Mouse (Mus musculus) lung, postnatal 0 days (tissue): Measurements from ENCODE around the gene C1qtnf1. TPM values are rescaled to one million over a fixed set of nuclear protein-coding genes. Genes with fewer than 3 reads are reported as not detected.

Experiments
- ATAC-seq: fragments of 200-750 bp; cut with Nextera tagmentation; 2 replicates; pipeline ENCODE4 v1.8.0; 2017; ENCODE audit warnings: moderate library complexity
- DNase-seq: peaks from one replicate; pipeline ENCODE4 v3.0.0-alpha.2; 2016; ENCODE audit warnings: low spot score
- H3K27ac ChIP-seq: fragments of 300-500 bp; sonication (generic); 2 replicates; pipeline ENCODE4 v1.5.1; 2014; ENCODE audit warnings: antibody characterized with exemption, mild to moderate bottlenecking, low read length, mixed read lengths
- H3K27me3 ChIP-seq: fragments of 300-500 bp; sonication (generic); replicated peaks from 2 replicates; pipeline ENCODE4 v1.6.1; 2014; ENCODE audit warnings: low read length, mixed read lengths; ENCODE audit not compliant: insufficient read depth
- H3K36me3 ChIP-seq: fragments of 300-500 bp; sonication (generic); 2 replicates; pipeline ENCODE4 v1.6.1; 2014; ENCODE audit warnings: low read length, mixed read lengths; ENCODE audit not compliant: insufficient read depth
- H3K4me1 ChIP-seq: fragments of 300-500 bp; sonication (generic); 2 replicates; pipeline ENCODE4 v1.6.1; 2014; ENCODE audit warnings: antibody characterized with exemption, low read depth, low read length, mixed read lengths; ENCODE audit not compliant: insufficient read depth
- H3K4me2 ChIP-seq: fragments of 300-500 bp; sonication (generic); replicated peaks from 2 replicates; pipeline ENCODE4 v1.6.1; 2014; ENCODE audit warnings: low read depth, mild to moderate bottlenecking, low read length, moderate library complexity, mixed read lengths
- H3K4me3 ChIP-seq: fragments of 300-500 bp; sonication (generic); 2 replicates; pipeline ENCODE4 v1.5.1; 2014; ENCODE audit warnings: low read depth, low read length
- H3K9ac ChIP-seq: fragments of 300-500 bp; sonication (generic); replicated peaks from 2 replicates; pipeline ENCODE4 v1.6.1; 2014; ENCODE audit warnings: low read depth, mild to moderate bottlenecking
- H3K9me3 ChIP-seq: fragments of 300-500 bp; sonication (generic); 2 replicates; pipeline ENCODE4 v1.6.1; 2016; ENCODE audit warnings: low read length, mixed read lengths
- CTCF ChIP-seq: IDR thresholded peaks from 2 replicates; pipeline ENCODE4 v1.5.1; 2016; ENCODE audit warnings: antibody characterized with exemption, mild to moderate bottlenecking
- EP300 ChIP-seq: IDR thresholded peaks from 2 replicates; pipeline ENCODE4 v1.6.1; 2016; ENCODE audit warnings: antibody characterized with exemption, mild to moderate bottlenecking, control low read depth
- WGBS: fragments of 180-500 bp; shearing (Covaris S2); extraction: QIAGEN DNeasy Blood & Tissue Kit; methylation state at CpG from one replicate; pipeline ENCODE4 v1.1.7; 2014; 5-methylcytosine and 5-hydroxymethylcytosine counted together
- polyA plus RNA-seq: library from polyadenylated mRNA; unstranded; fragments of >200 nt; fragmentation: Nextera tagmentation; extraction: Ambion mirVana; gene quantifications from 2 replicates; pipeline ENCODE4 v1.2.1, GENCODE M21; 2015

The C1qtnf1 gene
- polyA plus RNA-seq, 1 experiment from 2014 or later: 9.1 TPM

GRCm38 (mm10) chr11:118436471-118436935 is 8.5 kb downstream of the C1qtnf1 start:
- no peak overlapping the region for H3K4me3 ChIP-seq
- H3K27ac ChIP-seq: no peak overlapping the region
- 16% methylated on average over 6 of the region's 6 CpGs for WGBS
- DNase-seq: peak; percentile 43
- ATAC-seq: no peak
- H3K27me3 ChIP-seq: no peaks in the 10 kb centered on the region
- H3K9me3 ChIP-seq: no peaks in the 10 kb centered on the region
- H3K4me2 ChIP-seq: no peak overlapping the region
- TF ChIP-seq CTCF (peak; percentile 57), EP300 (no peak)
- peaks cover 20% of the 10 kb centered on the region for H3K4me1 ChIP-seq
- no peak overlapping the region for H3K9ac ChIP-seq
- no peaks in the 10 kb centered on the region for H3K36me3 ChIP-seq

- H3K27ac ChIP-seq: peak overlapping the region; percentile 81
- TF ChIP-seq EP300: peak; percentile 87
- no peak for TF ChIP-seq CTCF
- H3K4me1 ChIP-seq: peaks cover 11% of the 10 kb centered on the region; the same call in 1 of the 2 replicates
- H3K36me3 ChIP-seq: no peaks in the 10 kb centered on the region
- no peaks in the 10 kb centered on the region for H3K27me3 ChIP-seq
- H3K4me2 ChIP-seq: no peak overlapping the region
- no peaks in the 10 kb centered on the region for H3K9me3 ChIP-seq
- peak; percentile 79 for ATAC-seq
- H3K4me3 ChIP-seq: no peak overlapping the region
- H3K9ac ChIP-seq: no peak overlapping the region
- 21% methylated on average over 11 of the region's 11 CpGs for WGBS
- DNase-seq: peak; percentile 77
These were observed 10.8 kb downstream of the C1qtnf1 start for GRCm38 (mm10) chr11:118438665-118439414.

GRCm38 (mm10) chr11:118442691-118443090 is 14.7 kb downstream of the C1qtnf1 start:
- DNase-seq: no peak
- H3K4me3 ChIP-seq: no peak overlapping the region
- WGBS: 43% methylated on average over 13 of the region's 13 CpGs
- H3K9me3 ChIP-seq: no peaks in the 10 kb centered on the region
- H3K4me1 ChIP-seq: peaks cover 11% of the 10 kb centered on the region; the same call in 1 of the 2 replicates
- no peak overlapping the region for H3K27ac ChIP-seq
- no peaks in the 10 kb centered on the region for H3K36me3 ChIP-seq
- H3K9ac ChIP-seq: no peak overlapping the region
- H3K4me2 ChIP-seq: no peak overlapping the region
- ATAC-seq: no peak
- no peaks in the 10 kb centered on the region for H3K27me3 ChIP-seq
- no peak for TF ChIP-seq EP300
- TF ChIP-seq CTCF: no peak

- no peak overlapping the region for H3K4me2 ChIP-seq
- H3K27me3 ChIP-seq: no peaks in the 10 kb centered on the region
- no peak overlapping the region for H3K4me3 ChIP-seq
- peaks cover 11% of the 10 kb centered on the region; the same call in 1 of the 2 replicates for H3K4me1 ChIP-seq
- TF ChIP-seq EP300 (no peak), CTCF (peak; percentile 96)
- DNase-seq (peak; percentile 86), ATAC-seq (peak; percentile 63)
- no peaks in the 10 kb centered on the region for H3K9me3 ChIP-seq
- 24% methylated on average over 11 of the region's 11 CpGs for WGBS
- no peak overlapping the region for H3K9ac ChIP-seq
- no peak overlapping the region for H3K27ac ChIP-seq
- H3K36me3 ChIP-seq: no peaks in the 10 kb centered on the region
These were observed 15.4 kb downstream of the C1qtnf1 start for GRCm38 (mm10) chr11:118443201-118443970.

- peak; percentile 81 for DNase-seq
- H3K9ac ChIP-seq: no peak overlapping the region
- H3K27ac ChIP-seq: no peak overlapping the region
- no peaks in the 10 kb centered on the region for H3K36me3 ChIP-seq
- no peaks in the 10 kb centered on the region for H3K4me1 ChIP-seq
- H3K27me3 ChIP-seq: no peaks in the 10 kb centered on the region
- no peak overlapping the region for H3K4me3 ChIP-seq
- H3K9me3 ChIP-seq: no peaks in the 10 kb centered on the region
- peak; percentile 80 for ATAC-seq
- peak; percentile 99 for TF ChIP-seq CTCF
- no peak for TF ChIP-seq EP300
- H3K4me2 ChIP-seq: no peak overlapping the region
- 12% methylated on average over 3 of the region's 3 CpGs for WGBS
These were observed 17.8 kb downstream of the C1qtnf1 start for GRCm38 (mm10) chr11:118445843-118446242.

GRCm38 (mm10) chr11:118447346-118447745 is 19.3 kb downstream of the C1qtnf1 start:
- Histone ChIP-seq H3K9me3 (no peaks in the 10 kb centered on the region), H3K27ac (no peak overlapping the region), H3K9ac (no peak overlapping the region), H3K4me1 (no peaks in the 10 kb centered on the region), H3K36me3 (no peaks in the 10 kb centered on the region), H3K27me3 (no peaks in the 10 kb centered on the region), H3K4me3 (no peak overlapping the region), H3K4me2 (no peak overlapping the region)
- ATAC-seq (no peak), DNase-seq (no peak)
- TF ChIP-seq CTCF: no peak
- TF ChIP-seq EP300: no peak
- 60% methylated on average over 4 of the region's 4 CpGs for WGBS
